Mouse (Mus musculus): ENCODE data around the gene Megf8. TPM values are rescaled to one million over a fixed set of nuclear protein-coding genes. Genes with fewer than 3 reads are reported as not detected.
"Not testable (repeated sequence)": the region's sequence is repeated elsewhere in the genome, so short reads cannot be mapped to it uniquely, and the experiment has no call there.

Megf8 gene
- polyA plus RNA-seq, 1 experiment from 2014 or later, result 1.2 TPM

GRCm38 (mm10) chr7:25322058-25322484, 5.1 kb downstream of the Megf8 start:
- H3K27me3 ChIP-seq, result peaks cover 6% of the 10 kb centered on the region
- 48% methylated on average over 6 of the region's 6 CpGs for WGBS (ENCODE audit: insufficient replicate concordance)
- no peak for DNase-seq
- H3K27ac ChIP-seq, result no peak overlapping the region
- H3K36me3 ChIP-seq, result no peaks in the 10 kb centered on the region
- ATAC-seq (ENCODE audit: low read depth), result no peak
- no peaks in the 10 kb centered on the region for H3K9me3 ChIP-seq (replicated peaks)
- H3K4me3 ChIP-seq (replicated peaks), result no peak overlapping the region
- peaks cover 12% of the 10 kb centered on the region for H3K4me1 ChIP-seq (replicated peaks)
- H3K4me2 ChIP-seq, result no peak overlapping the region
- no peak overlapping the region for H3K9ac ChIP-seq

GRCm38 (mm10) chr7:25323219-25323618, 6.3 kb downstream of the Megf8 start:
- no peak overlapping the region for H3K4me2 ChIP-seq
- ATAC-seq (ENCODE audit: low read depth) (no peak), DNase-seq (no peak)
- no peak overlapping the region for H3K9ac ChIP-seq
- H3K27ac ChIP-seq, result no peak overlapping the region
- WGBS (ENCODE audit: insufficient replicate concordance), result 74% methylated on average over 2 of the region's 2 CpGs
- H3K36me3 ChIP-seq, result no peaks in the 10 kb centered on the region
- no peaks in the 10 kb centered on the region for H3K27me3 ChIP-seq
- 0 out of 2 replicates have a peak, but pooled peaks cover 3% of the 10 kb centered on the region for H3K4me1 ChIP-seq (replicated peaks)
- no peaks in the 10 kb centered on the region for H3K9me3 ChIP-seq (replicated peaks)
- H3K4me3 ChIP-seq (replicated peaks), result no peak overlapping the region

GRCm38 (mm10) chr7:25325431-25325830, 8.5 kb downstream of the Megf8 start:
- H3K4me3 ChIP-seq (replicated peaks); H3K9me3 ChIP-seq (replicated peaks); H3K27me3 ChIP-seq; H3K27ac ChIP-seq; H3K9ac ChIP-seq; H3K4me2 ChIP-seq; ATAC-seq (ENCODE audit: low read depth); H3K4me1 ChIP-seq (replicated peaks); DNase-seq; H3K36me3 ChIP-seq: not testable (repeated sequence)
- WGBS (ENCODE audit: insufficient replicate concordance), result 64% methylated on average over 6 of the region's 6 CpGs

- H3K4me2 ChIP-seq, result no peak overlapping the region
- H3K4me3 ChIP-seq (replicated peaks), result no peak overlapping the region
- H3K9me3 ChIP-seq (replicated peaks), result no peaks in the 10 kb centered on the region
- WGBS (ENCODE audit: insufficient replicate concordance), result 64% methylated on average over 8 of the region's 8 CpGs
- DNase-seq (no peak), ATAC-seq (ENCODE audit: low read depth) (no peak)
- no peaks in the 10 kb centered on the region for H3K4me1 ChIP-seq (replicated peaks)
- no peak overlapping the region for H3K27ac ChIP-seq
- no peaks in the 10 kb centered on the region for H3K27me3 ChIP-seq
- H3K9ac ChIP-seq, result no peak overlapping the region
- H3K36me3 ChIP-seq, result no peaks in the 10 kb centered on the region
Observed at GRCm38 (mm10) chr7:25326233-25326632, 9.3 kb downstream of the Megf8 start.

GRCm38 (mm10) chr7:25333596-25334307, 16.8 kb downstream of the Megf8 start:
- ATAC-seq (ENCODE audit: low read depth) (0 out of 2 replicates have a peak, but pooled peaks have one; percentile 41), DNase-seq (peak; percentile 53)
- no peak overlapping the region for H3K4me3 ChIP-seq (replicated peaks)
- no peaks in the 10 kb centered on the region for H3K9me3 ChIP-seq (replicated peaks)
- no peak overlapping the region for H3K4me2 ChIP-seq
- H3K9ac ChIP-seq, result no peak overlapping the region
- WGBS (ENCODE audit: insufficient replicate concordance), result 40% methylated on average over 16 of the region's 16 CpGs
- H3K27me3 ChIP-seq, result no peaks in the 10 kb centered on the region
- no peaks in the 10 kb centered on the region for H3K36me3 ChIP-seq
- no peak overlapping the region for H3K27ac ChIP-seq
- H3K4me1 ChIP-seq (replicated peaks), result no peaks in the 10 kb centered on the region

- no peaks in the 10 kb centered on the region for H3K4me1 ChIP-seq (replicated peaks)
- no peak overlapping the region for H3K9ac ChIP-seq
- ATAC-seq (ENCODE audit: low read depth) (no peak; the same call in 1 of the 2 replicates), DNase-seq (no peak)
- H3K9me3 ChIP-seq (replicated peaks), result no peaks in the 10 kb centered on the region
- no peak overlapping the region for H3K27ac ChIP-seq
- no peaks in the 10 kb centered on the region for H3K27me3 ChIP-seq
- H3K36me3 ChIP-seq, result no peaks in the 10 kb centered on the region
- 75% methylated on average over 12 of the region's 12 CpGs for WGBS (ENCODE audit: insufficient replicate concordance)
- no peak overlapping the region for H3K4me3 ChIP-seq (replicated peaks)
- no peak overlapping the region for H3K4me2 ChIP-seq
Observed at GRCm38 (mm10) chr7:25334472-25334871, 17.5 kb downstream of the Megf8 start.

- no peak for DNase-seq
- H3K4me1 ChIP-seq (replicated peaks), result no peaks in the 10 kb centered on the region
- H3K27me3 ChIP-seq, result no peaks in the 10 kb centered on the region
- H3K4me3 ChIP-seq (replicated peaks), result no peak overlapping the region
- WGBS (ENCODE audit: insufficient replicate concordance), result 71% methylated on average over 9 of the region's 9 CpGs
- H3K9ac ChIP-seq, result no peak overlapping the region
- no peaks in the 10 kb centered on the region for H3K36me3 ChIP-seq
- no peak overlapping the region for H3K27ac ChIP-seq
- H3K4me2 ChIP-seq, result no peak overlapping the region
- H3K9me3 ChIP-seq (replicated peaks), result no peaks in the 10 kb centered on the region
- ATAC-seq (ENCODE audit: low read depth), result no peak
Observed at GRCm38 (mm10) chr7:25339329-25339728, 22.4 kb downstream of the Megf8 start.

- 73% methylated on average over 20 of the region's 20 CpGs for WGBS (ENCODE audit: insufficient replicate concordance)
- Histone ChIP-seq H3K9me3 (replicated peaks) (no peaks in the 10 kb centered on the region), H3K9ac (no peak overlapping the region), H3K27ac (no peak overlapping the region), H3K4me3 (replicated peaks) (no peak overlapping the region), H3K4me1 (replicated peaks) (no peaks in the 10 kb centered on the region), H3K27me3 (no peaks in the 10 kb centered on the region), H3K36me3 (no peaks in the 10 kb centered on the region), H3K4me2 (no peak overlapping the region)
- DNase-seq (no peak), ATAC-seq (ENCODE audit: low read depth) (no peak)
Observed at GRCm38 (mm10) chr7:25341000-25341784, 24.2 kb downstream of the Megf8 start.

- H3K9ac ChIP-seq, result no peak overlapping the region
- no peaks in the 10 kb centered on the region for H3K27me3 ChIP-seq
- no peak overlapping the region for H3K4me3 ChIP-seq (replicated peaks)
- no peaks in the 10 kb centered on the region for H3K9me3 ChIP-seq (replicated peaks)
- DNase-seq (no peak), ATAC-seq (ENCODE audit: low read depth) (no peak)
- no peak overlapping the region for H3K4me2 ChIP-seq
- peaks cover 16% of the 10 kb centered on the region; the same call in 1 of the 2 replicates for H3K36me3 ChIP-seq
- no peak overlapping the region for H3K27ac ChIP-seq
- 75% methylated on average over 8 of the region's 8 CpGs for WGBS (ENCODE audit: insufficient replicate concordance)
- no peaks in the 10 kb centered on the region for H3K4me1 ChIP-seq (replicated peaks)
Observed at GRCm38 (mm10) chr7:25348861-25349260, 31.9 kb downstream of the Megf8 start.

- peaks cover 3% of the 10 kb centered on the region; the same call in 1 of the 2 replicates for H3K36me3 ChIP-seq
- WGBS (ENCODE audit: insufficient replicate concordance), result 72% methylated on average over 19 of the region's 19 CpGs
Observed at GRCm38 (mm10) chr7:25358721-25359206, 41.8 kb downstream of the Megf8 start.

GRCm38 (mm10) chr7:25363151-25363550, 46.2 kb downstream of the Megf8 start:
- no peak overlapping the region for H3K9ac ChIP-seq
- H3K9me3 ChIP-seq (replicated peaks), result no peaks in the 10 kb centered on the region
- 84% methylated on average over 19 of the region's 19 CpGs for WGBS (ENCODE audit: insufficient replicate concordance)
- no peak overlapping the region for H3K27ac ChIP-seq
- H3K4me3 ChIP-seq (replicated peaks), result no peak overlapping the region
- peaks cover 3% of the 10 kb centered on the region; the same call in 1 of the 2 replicates for H3K36me3 ChIP-seq
- H3K4me2 ChIP-seq, result no peak overlapping the region
- DNase-seq, result no peak
- H3K27me3 ChIP-seq, result peaks cover 30% of the 10 kb centered on the region
- ATAC-seq (ENCODE audit: low read depth), result peak; percentile 31; the same call in 1 of the 2 replicates
- no peaks in the 10 kb centered on the region for H3K4me1 ChIP-seq (replicated peaks)

More at GRCm38 (mm10) chr7:25358721-25359206, 41.8 kb downstream of the Megf8 start:
- H3K4me2 ChIP-seq, result no peak overlapping the region
- no peak overlapping the region for H3K4me3 ChIP-seq (replicated peaks)
- H3K9ac ChIP-seq, result no peak overlapping the region
- no peak for DNase-seq
- no peaks in the 10 kb centered on the region for H3K4me1 ChIP-seq (replicated peaks)
- H3K27me3 ChIP-seq, result no peaks in the 10 kb centered on the region
- no peak overlapping the region for H3K27ac ChIP-seq
- H3K9me3 ChIP-seq (replicated peaks), result no peaks in the 10 kb centered on the region
- ATAC-seq (ENCODE audit: low read depth), result no peak

All from liver, embryonic 13.5 days (tissue).